Mouse (Mus musculus) embryonic facial prominence, embryonic 11.5 days (tissue): ENCODE measurements around the gene Braf. TPM values are rescaled to one million over a fixed set of nuclear protein-coding genes. Genes with fewer than 3 reads are reported as not detected.

ENCODE experiments used
- ATAC-seq: fragments of 200-750 bp; cut with Nextera tagmentation; replicated peaks from 2 replicates; pipeline ENCODE4 v1.8.0; 2017; ENCODE audit warnings: low read depth; ENCODE audit not compliant: insufficient number of reproducible peaks, low FRiP score, low TSS enrichment
- DNase-seq: peaks from one replicate; pipeline ENCODE4 v3.0.0-alpha.2; 2015; ENCODE audit warnings: low spot score
- H3K27ac ChIP-seq: fragments of 300-500 bp; sonication (generic); replicated peaks from 2 replicates; pipeline ENCODE4 v1.5.1; 2014; ENCODE audit warnings: mild to moderate bottlenecking, low read depth, low read length, control low read depth
- H3K27me3 ChIP-seq: fragments of 300-500 bp; sonication (generic); 2 replicates; pipeline ENCODE4 v1.6.1; 2014; ENCODE audit warnings: mild to moderate bottlenecking, low read length, moderate library complexity, mixed read lengths; ENCODE audit not compliant: control insufficient read depth, insufficient read depth
- H3K36me3 ChIP-seq: fragments of 300-500 bp; sonication (generic); replicated peaks from 2 replicates; pipeline ENCODE4 v1.6.1; 2014; ENCODE audit warnings: low read depth, mild to moderate bottlenecking, low read length, moderate library complexity, mixed read lengths; ENCODE audit not compliant: control insufficient read depth, insufficient read depth
- H3K4me1 ChIP-seq: fragments of 300-500 bp; sonication (generic); 2 replicates; pipeline ENCODE4 v1.6.1; 2014; ENCODE audit warnings: low read length, mixed read lengths; ENCODE audit not compliant: control insufficient read depth, insufficient read depth
- H3K4me2 ChIP-seq: fragments of 300-500 bp; sonication (generic); 2 replicates; pipeline ENCODE4 v1.6.1; 2014; ENCODE audit warnings: low read depth, mild to moderate bottlenecking, control low read depth, low read length, moderate library complexity
- H3K4me3 ChIP-seq: fragments of 300-500 bp; sonication (generic); 2 replicates; pipeline ENCODE4 v1.5.1; 2014; ENCODE audit warnings: low read depth, low read length, control low read depth
- H3K9ac ChIP-seq: fragments of 300-500 bp; sonication (generic); replicated peaks from 2 replicates; pipeline ENCODE4 v1.6.1; 2014; ENCODE audit warnings: mild to moderate bottlenecking, control low read depth, low read length
- H3K9me3 ChIP-seq: fragments of 300-500 bp; sonication (generic); replicated peaks from 2 replicates; pipeline ENCODE4 v1.6.1; 2016; ENCODE audit warnings: mild to moderate bottlenecking, low read length, inconsistent platforms, mixed read lengths; ENCODE audit not compliant: control insufficient read depth
- WGBS: fragments of 180-500 bp; shearing (Covaris S2); extraction: QIAGEN DNeasy Blood & Tissue Kit; methylation state at CpG from one replicate; pipeline ENCODE4 v1.1.7; 2014; 5-methylcytosine and 5-hydroxymethylcytosine counted together
- polyA plus RNA-seq: library from polyadenylated mRNA; unstranded; fragments of >200 nt; fragmentation: Nextera tagmentation; extraction: Ambion mirVana; gene quantifications from 2 replicates; pipeline ENCODE4 v1.2.1, GENCODE M21; 2014

Braf gene
- polyA plus RNA-seq, 1 experiment from 2014 or later = 18.8 TPM

DNA sequence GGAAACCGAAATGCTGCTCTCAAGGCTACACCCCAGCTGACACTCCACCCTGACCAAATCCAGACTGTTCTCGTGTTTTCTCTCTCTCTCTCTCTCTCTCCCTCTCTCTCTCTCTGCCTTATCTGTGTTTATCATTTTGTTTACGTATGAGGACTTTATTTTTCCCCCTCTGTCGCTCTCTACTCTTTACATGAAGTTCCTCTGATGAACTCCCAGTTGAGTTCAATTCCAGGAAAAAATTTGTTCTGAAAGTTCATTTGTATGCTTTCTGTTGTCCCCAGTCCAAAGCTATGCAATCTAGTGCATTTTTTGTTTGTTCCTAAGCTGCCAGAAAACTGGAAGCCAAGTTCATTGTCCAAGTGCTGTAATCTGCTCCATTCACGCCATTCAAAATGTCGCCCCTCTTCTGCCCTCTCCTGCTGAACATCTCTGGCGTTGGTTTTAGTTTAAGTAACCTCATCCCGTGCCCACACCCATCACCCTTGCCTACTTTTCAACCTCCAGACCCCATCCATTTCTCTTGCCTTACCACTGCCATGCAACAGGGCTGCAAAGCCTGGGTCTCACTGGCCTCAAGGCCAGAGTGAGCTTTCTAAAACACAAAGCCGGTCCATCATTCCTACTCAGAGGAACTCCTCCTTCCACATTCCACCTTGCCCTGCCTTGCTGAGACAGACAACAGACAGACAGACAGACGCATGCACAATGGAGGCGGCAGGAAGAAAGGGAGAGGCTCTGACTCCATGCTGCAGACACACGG is 170.2 kb downstream of the Braf start:
- no peaks in the 10 kb centered on the region for H3K36me3 ChIP-seq
- H3K9ac ChIP-seq = no peak overlapping the region
- 78% methylated on average over 12 of the region's 12 CpGs for WGBS
- H3K27me3 ChIP-seq = no peaks in the 10 kb centered on the region
- no peak overlapping the region for H3K27ac ChIP-seq
- DNase-seq = no peak
- peaks cover 3% of the 10 kb centered on the region for H3K4me1 ChIP-seq
- 0 out of 2 replicates have a peak overlapping the region, but pooled peaks have one; percentile 3 for H3K4me3 ChIP-seq
- no peaks in the 10 kb centered on the region for H3K9me3 ChIP-seq
- no peak overlapping the region; the same call in 1 of the 2 replicates for H3K4me2 ChIP-seq
- no peak for ATAC-seq

Other genes starting within 250 kb of the Braf start
- gene Dennd2a, start 167.6 kb downstream of the Braf start, polyA plus RNA-seq = 27.4 and 29.1 TPM in 2 replicates
- 25.1 and 26.7 TPM in 2 replicates for gene Adck2, start 151.6 kb downstream of the Braf start, polyA plus RNA-seq
- 1.3 TPM in 1 of 2 replicates, not detected in the other for gene Gm42420, start 139.7 kb downstream of the Braf start, polyA plus RNA-seq
- gene Ndufb2, start 132.9 kb downstream of the Braf start, polyA plus RNA-seq = 228 and 264 TPM in 2 replicates
- gene Mrps33, start 85.5 kb upstream of the Braf start, polyA plus RNA-seq = 227 and 244 TPM in 2 replicates
- gene Tmem178b, start 147.8 kb upstream of the Braf start, polyA plus RNA-seq = 1.7 and 2.8 TPM in 2 replicates